Mouse (Mus musculus) liver, postnatal 0 days (tissue): ENCODE measurements around the gene Mcu. TPM values are rescaled to one million over a fixed set of nuclear protein-coding genes. Genes with fewer than 3 reads are reported as not detected.

Experiments
- ATAC-seq: fragments of 200-750 bp; cut with Nextera tagmentation; 2 replicates; pipeline ENCODE4 v1.8.0; 2017; ENCODE audit warnings: mild to moderate bottlenecking, moderate library complexity
- DNase-seq: peaks from one replicate; pipeline ENCODE4 v3.0.0-alpha.2; 2016
- H3K27ac ChIP-seq: fragments of 300-500 bp; sonication (generic); 2 replicates; pipeline ENCODE4 v1.5.1; 2014; ENCODE audit warnings: antibody characterized with exemption, moderate library complexity, mild to moderate bottlenecking, low read depth
- H3K27me3 ChIP-seq: fragments of 300-500 bp; sonication (generic); 2 replicates; pipeline ENCODE4 v1.6.1; 2014; ENCODE audit warnings: low read length, control low read depth, mixed read lengths; ENCODE audit not compliant: insufficient read depth
- H3K36me3 ChIP-seq: fragments of 300-500 bp; sonication (generic); replicated peaks from 2 replicates; pipeline ENCODE4 v1.6.1; 2014; ENCODE audit warnings: mild to moderate bottlenecking, control low read depth, low read length, moderate library complexity, mixed read lengths; ENCODE audit not compliant: insufficient read depth
- H3K4me1 ChIP-seq: fragments of 300-500 bp; sonication (generic); 2 replicates; pipeline ENCODE4 v1.6.1; 2014; ENCODE audit warnings: antibody characterized with exemption, mild to moderate bottlenecking, control low read depth; ENCODE audit not compliant: insufficient read depth
- H3K4me2 ChIP-seq: fragments of 300-500 bp; sonication (generic); 2 replicates; pipeline ENCODE4 v1.6.1; 2014; ENCODE audit warnings: low read depth, mild to moderate bottlenecking, low read length, moderate library complexity, mixed read lengths
- H3K4me3 ChIP-seq: fragments of 300-500 bp; sonication (generic); 2 replicates; pipeline ENCODE4 v1.5.1; 2014; ENCODE audit warnings: low read depth, low read length
- H3K9ac ChIP-seq: fragments of 300-500 bp; sonication (generic); replicated peaks from 2 replicates; pipeline ENCODE4 v1.6.1; 2014; ENCODE audit warnings: mild to moderate bottlenecking, moderate library complexity
- H3K9me3 ChIP-seq: fragments of 300-500 bp; sonication (generic); 2 replicates; pipeline ENCODE4 v1.6.1; 2016; ENCODE audit warnings: mild to moderate bottlenecking, control low read depth, low read length, mixed read lengths
- CTCF ChIP-seq: sonication (generic); IDR thresholded peaks from 2 replicates; pipeline ENCODE4 v1.5.1; 2016; ENCODE audit warnings: antibody characterized with exemption, low read depth
- EP300 ChIP-seq: IDR thresholded peaks from 2 replicates; pipeline ENCODE4 v1.6.1; 2016; ENCODE audit warnings: antibody characterized with exemption, low read depth, mild to moderate bottlenecking
- whole genome bisulfite sequencing: fragments of 180-500 bp; shearing (Covaris S2); extraction: QIAGEN DNeasy Blood & Tissue Kit; methylation state at CpG from one replicate; pipeline ENCODE4 v1.1.7; 2014; ENCODE audit not compliant: insufficient replicate concordance; 5-methylcytosine and 5-hydroxymethylcytosine counted together
- polyA plus RNA-seq: library from polyadenylated mRNA; unstranded; fragments of >200 nt; fragmentation: Nextera tagmentation; extraction: Ambion mirVana; gene quantifications from 2 replicates; pipeline ENCODE4 v1.2.1, GENCODE M21; 2015

Gene Mcu
- 11.8 and 13.5 TPM in 2 replicates for polyA plus RNA-seq

- ATAC-seq (peak; percentile 98), DNase-seq (peak; percentile 97)
- Histone ChIP-seq H3K4me2 (peak within 1 kb of the TSS; percentile 93), H3K27ac (peak within 1 kb of the TSS; percentile 90), H3K9ac (peak within 1 kb of the TSS; percentile 84), H3K9me3 (no peaks in the 10 kb centered on the region), H3K4me3 (peak within 1 kb of the TSS; percentile 77), H3K27me3 (no peaks in the 10 kb centered on the region), H3K4me1 (peaks cover 18% of the 10 kb centered on the region), H3K36me3 (no peaks in the 10 kb centered on the region)
- TF ChIP-seq EP300 (no peak), CTCF (no peak)
- 0% methylated on average over 32 of the region's 36 CpGs for WGBS
Observed at GRCm38 (mm10) chr10:59616522-59616921, at the start of gene Mcu. TSS of gene Mcu (minus strand) at chr10:59616692.

- ATAC-seq (no peak), DNase-seq (no peak)
- no peak overlapping the region for H3K4me2 ChIP-seq
- no peak overlapping the region for H3K9ac ChIP-seq
- no peaks in the 10 kb centered on the region for H3K9me3 ChIP-seq
- WGBS = 37% methylated on average over 13 of the region's 13 CpGs
- no peaks in the 10 kb centered on the region for H3K4me1 ChIP-seq
- H3K4me3 ChIP-seq = no peak overlapping the region
- no peaks in the 10 kb centered on the region for H3K27me3 ChIP-seq
- H3K27ac ChIP-seq = no peak overlapping the region
- TF ChIP-seq EP300 = no peak
- TF ChIP-seq CTCF = no peak
- H3K36me3 ChIP-seq = no peaks in the 10 kb centered on the region
Observed at GRCm38 (mm10) chr10:59665503-59666291, 49.2 kb upstream of the Mcu start.

DNA sequence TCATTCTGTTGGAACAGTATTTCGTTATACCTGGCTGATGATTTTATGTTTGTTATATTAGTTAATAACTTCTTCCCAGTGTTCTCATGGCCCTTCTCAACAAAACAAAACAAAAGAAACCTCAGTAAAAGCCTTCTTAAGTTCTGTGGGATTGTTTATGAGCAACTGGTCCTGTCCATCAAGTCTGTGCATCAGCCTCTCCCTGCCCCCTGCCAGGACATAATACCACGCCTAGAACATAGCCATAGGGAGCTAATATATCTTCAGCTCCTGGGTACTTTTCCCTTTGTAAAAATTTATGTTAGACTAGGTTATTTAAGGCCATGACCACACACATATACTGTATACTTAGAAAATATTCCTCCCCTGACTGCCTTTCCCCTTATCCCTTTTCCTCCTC is 48.3 kb upstream of the Mcu start:
- Histone ChIP-seq H3K36me3 (no peaks in the 10 kb centered on the region), H3K27ac (no peak overlapping the region), H3K9me3 (no peaks in the 10 kb centered on the region), H3K4me3 (no peak overlapping the region), H3K4me1 (no peaks in the 10 kb centered on the region), H3K9ac (no peak overlapping the region), H3K27me3 (no peaks in the 10 kb centered on the region), H3K4me2 (no peak overlapping the region)
- DNase-seq = no peak
- WGBS = 67% methylated on average over 2 of the region's 2 CpGs
- no peak for ATAC-seq
- TF ChIP-seq EP300 (no peak), CTCF (no peak)

GRCm38 (mm10) chr10:59656799-59657198 is 40.3 kb upstream of the Mcu start:
- Histone ChIP-seq H3K4me2 (no peak overlapping the region), H3K9ac (no peak overlapping the region), H3K36me3 (no peaks in the 10 kb centered on the region), H3K27me3 (no peaks in the 10 kb centered on the region), H3K4me1 (no peaks in the 10 kb centered on the region), H3K4me3 (no peak overlapping the region), H3K9me3 (no peaks in the 10 kb centered on the region), H3K27ac (no peak overlapping the region)
- 52% methylated on average over 13 of the region's 13 CpGs for WGBS
- no peak for ATAC-seq
- TF ChIP-seq EP300 = no peak
- TF ChIP-seq CTCF = no peak
- DNase-seq = no peak

GRCm38 (mm10) chr10:59646821-59647378 is 30.4 kb upstream of the Mcu start:
- no peak for ATAC-seq
- Histone ChIP-seq H3K9me3 (no peaks in the 10 kb centered on the region), H3K4me3 (no peak overlapping the region), H3K4me1 (no peaks in the 10 kb centered on the region), H3K27ac (no peak overlapping the region), H3K4me2 (no peak overlapping the region), H3K27me3 (no peaks in the 10 kb centered on the region), H3K36me3 (no peaks in the 10 kb centered on the region), H3K9ac (no peak overlapping the region)
- WGBS = 84% methylated on average over 5 of the region's 5 CpGs
- DNase-seq = no peak
- no peak for TF ChIP-seq CTCF
- no peak for TF ChIP-seq EP300

- DNase-seq = no peak
- Histone ChIP-seq H3K27me3 (no peaks in the 10 kb centered on the region), H3K9me3 (no peaks in the 10 kb centered on the region), H3K4me2 (no peak overlapping the region), H3K36me3 (no peaks in the 10 kb centered on the region), H3K4me3 (no peak overlapping the region), H3K4me1 (no peaks in the 10 kb centered on the region), H3K9ac (no peak overlapping the region), H3K27ac (no peak overlapping the region)
- no peak for ATAC-seq
- no peak for TF ChIP-seq CTCF
- TF ChIP-seq EP300 = no peak
- WGBS = 12% methylated on average over 4 of the region's 4 CpGs
Observed at GRCm38 (mm10) chr10:59645153-59645552, 28.7 kb upstream of the Mcu start.

DNA sequence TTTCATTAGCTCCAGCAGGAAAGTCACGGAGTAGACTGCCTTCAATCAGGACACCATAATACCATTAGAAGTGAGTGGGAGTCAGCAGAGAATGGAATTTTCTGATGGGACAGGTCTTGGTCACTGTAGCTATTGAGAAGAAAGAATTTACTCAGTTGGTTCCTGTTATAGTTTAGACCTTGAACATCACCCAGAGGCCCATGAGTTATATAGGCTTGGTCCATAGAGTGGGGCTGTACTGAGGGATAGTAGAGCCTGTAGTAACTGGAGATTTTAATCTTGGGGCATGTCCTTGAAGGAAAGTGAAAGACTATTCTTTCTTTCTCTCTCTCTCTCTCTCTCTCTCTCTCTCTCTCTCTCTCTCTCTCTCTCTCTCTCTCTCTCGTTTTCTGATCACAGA is 28.2 kb upstream of the Mcu start:
- no peak for DNase-seq
- no peak for ATAC-seq
- Histone ChIP-seq H3K4me3 (no peak overlapping the region), H3K27me3 (no peaks in the 10 kb centered on the region), H3K9me3 (no peaks in the 10 kb centered on the region), H3K36me3 (no peaks in the 10 kb centered on the region), H3K9ac (no peak overlapping the region), H3K4me2 (no peak overlapping the region), H3K4me1 (no peaks in the 10 kb centered on the region), H3K27ac (no peak overlapping the region)
- WGBS = 61% methylated on average over 2 of the region's 2 CpGs
- no peak for TF ChIP-seq CTCF
- TF ChIP-seq EP300 = no peak
